Mouse (Mus musculus): ENCODE measurements around the gene Msh5. TPM values are rescaled to one million over a fixed set of nuclear protein-coding genes. Genes with fewer than 3 reads are reported as not detected.
"Not testable (repeated sequence)": the region's sequence is repeated elsewhere in the genome, so short reads cannot be mapped to it uniquely, and the experiment has no call there.

Msh5 gene
- polyA plus RNA-seq, 1 experiment = 2.2 TPM

DNA sequence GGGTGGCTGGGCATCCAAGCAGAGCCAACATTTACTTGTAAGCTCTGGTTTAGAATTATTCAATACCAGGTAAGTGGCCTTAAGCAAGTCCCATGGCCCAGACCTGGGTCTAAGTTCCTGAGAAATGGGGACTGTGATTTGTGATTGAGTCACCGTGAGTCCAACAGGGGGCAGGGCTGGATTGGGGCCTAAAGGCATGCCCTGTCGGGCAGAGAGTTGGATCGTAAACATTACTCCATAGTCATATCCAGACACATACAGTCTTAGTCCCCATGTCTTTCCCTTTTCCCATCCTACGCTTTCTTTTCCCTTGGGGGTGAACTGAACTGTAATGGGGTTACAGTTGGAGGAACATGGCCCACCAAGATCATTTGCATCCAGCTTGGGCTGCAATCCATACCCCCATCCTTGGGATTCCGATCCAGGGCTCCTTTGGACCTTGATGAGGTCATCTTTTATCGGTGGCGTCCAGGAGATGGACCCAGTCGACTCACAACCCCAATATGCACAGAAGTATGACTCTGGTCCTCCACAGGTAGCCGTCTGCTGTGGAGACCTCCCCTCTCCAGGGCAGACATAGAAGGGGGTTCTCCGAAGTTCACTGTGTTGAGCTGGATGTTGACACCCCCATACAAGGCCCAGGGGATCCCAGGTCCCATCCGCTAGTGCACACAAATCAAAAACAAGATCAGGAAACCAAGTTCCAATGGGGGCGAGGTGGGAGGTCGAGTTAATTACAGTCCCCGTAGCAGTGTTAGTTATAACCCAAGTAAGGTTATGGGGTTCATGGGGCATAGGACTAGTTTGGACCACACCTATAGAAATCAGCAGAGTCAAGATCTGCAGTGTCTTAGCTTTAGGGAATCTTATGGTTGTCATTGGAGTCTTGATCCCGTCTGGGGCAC is 47.8 kb downstream of the Msh5 start:
- TF ChIP-seq POLR2A (IDR thresholded peaks at IDR 0.05; ENCODE audit: low read depth, low read length) (no peak), CTCF (IDR thresholded peaks at IDR 0.05; ENCODE audit: extremely low read depth, insufficient read length, insufficient replicate concordance, low read depth, low read length) (no peak)
- Histone ChIP-seq H3K27me3 (ENCODE audit: control insufficient read depth, insufficient read depth, low read length) (no peaks in the 10 kb centered on the region), H3K4me3 (ENCODE audit: low read depth, low read length) (peak overlapping the region; percentile 61), H3K27ac (ENCODE audit: insufficient read depth, low read depth, low read length) (peak overlapping the region; percentile 86), H3K36me3 (ENCODE audit: control insufficient read depth, insufficient read depth, low read length) (0 out of 2 replicates have a peak, but pooled peaks cover 1% of the 10 kb centered on the region), H3K4me1 (ENCODE audit: control insufficient read depth, insufficient read depth, insufficient read length, low read length) (peaks cover 13% of the 10 kb centered on the region)
- 34% methylated on average over 15 of the region's 15 CpGs for WGBS

- H3K27ac ChIP-seq (ENCODE audit: insufficient read depth, low read depth, low read length) = no peak overlapping the region
- TF ChIP-seq POLR2A (IDR thresholded peaks at IDR 0.05; ENCODE audit: low read depth, low read length) = no peak
- no peak for TF ChIP-seq CTCF (IDR thresholded peaks at IDR 0.05; ENCODE audit: extremely low read depth, insufficient read length, insufficient replicate concordance, low read depth, low read length)
- H3K36me3 ChIP-seq (ENCODE audit: control insufficient read depth, insufficient read depth, low read length) = 0 out of 2 replicates have a peak, but pooled peaks cover 1% of the 10 kb centered on the region
- H3K27me3 ChIP-seq (ENCODE audit: control insufficient read depth, insufficient read depth, low read length) = no peaks in the 10 kb centered on the region
- H3K4me1 ChIP-seq (ENCODE audit: control insufficient read depth, insufficient read depth, insufficient read length, low read length) = peaks cover 5% of the 10 kb centered on the region
- H3K4me3 ChIP-seq (ENCODE audit: low read depth, low read length) = peak overlapping the region; percentile 21; the same call in 1 of the 2 replicates
- 64% methylated on average over 5 of the region's 5 CpGs for WGBS
These were observed 49.4 kb downstream of the Msh5 start for GRCm38 (mm10) chr17:34997142-34997483.

DNA sequence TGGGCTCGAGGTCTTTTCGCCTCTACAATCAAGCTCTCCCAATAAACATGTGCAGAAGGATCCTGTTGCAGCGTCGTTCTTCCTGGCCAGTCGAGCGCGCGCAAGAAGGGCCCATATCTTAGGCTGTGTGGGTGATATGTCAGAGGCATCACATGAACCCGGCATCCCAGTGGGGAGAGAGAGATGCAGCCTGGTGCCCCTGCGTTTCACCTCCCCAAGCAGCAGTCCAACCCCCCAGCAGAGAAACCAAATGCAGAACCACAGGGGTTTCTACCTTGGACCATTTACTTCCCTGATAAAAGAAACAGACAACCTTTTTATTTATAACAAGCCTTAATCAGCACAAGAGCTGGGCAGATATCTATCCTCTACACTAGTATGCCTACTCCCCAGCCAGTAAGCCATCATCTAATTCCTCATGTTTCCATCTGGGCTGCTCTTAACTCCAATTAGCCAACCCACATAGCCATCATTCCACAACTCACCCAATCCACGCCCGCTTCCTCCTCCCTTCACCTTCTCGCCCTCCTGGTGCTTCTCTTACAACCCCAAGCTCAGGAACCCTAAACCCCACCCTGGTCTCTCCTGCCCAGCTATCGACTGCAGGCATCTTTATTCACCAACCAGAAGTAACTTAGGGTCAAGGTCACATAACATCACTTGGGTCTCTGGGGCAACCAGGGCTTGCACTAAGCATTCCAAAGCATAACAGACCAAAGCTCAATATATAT is 50.0 kb downstream of the Msh5 start:
- TF ChIP-seq CTCF (IDR thresholded peaks at IDR 0.05; ENCODE audit: extremely low read depth, insufficient read length, insufficient replicate concordance, low read depth, low read length) (no peak), POLR2A (IDR thresholded peaks at IDR 0.05; ENCODE audit: low read depth, low read length) (no peak)
- H3K4me1 ChIP-seq (ENCODE audit: control insufficient read depth, insufficient read depth, insufficient read length, low read length) = peaks cover 5% of the 10 kb centered on the region

GRCm38 (mm10) chr17:34995927-34996326 is 50.6 kb downstream of the Msh5 start:
- not testable (repeated sequence) for H3K27me3 ChIP-seq (ENCODE audit: control insufficient read depth, insufficient read depth, low read length); H3K4me3 ChIP-seq (ENCODE audit: low read depth, low read length); H3K36me3 ChIP-seq (ENCODE audit: control insufficient read depth, insufficient read depth, low read length); H3K27ac ChIP-seq (ENCODE audit: insufficient read depth, low read depth, low read length); H3K4me1 ChIP-seq (ENCODE audit: control insufficient read depth, insufficient read depth, insufficient read length, low read length)
- WGBS = 86% methylated on average over 4 of the region's 4 CpGs

More for the DNA sequence above, 50.0 kb downstream of the Msh5 start:
- Histone ChIP-seq H3K36me3 (ENCODE audit: control insufficient read depth, insufficient read depth, low read length) (0 out of 2 replicates have a peak, but pooled peaks cover 1% of the 10 kb centered on the region), H3K27me3 (ENCODE audit: control insufficient read depth, insufficient read depth, low read length) (no peaks in the 10 kb centered on the region), H3K27ac (ENCODE audit: insufficient read depth, low read depth, low read length) (no peak overlapping the region), H3K4me3 (ENCODE audit: low read depth, low read length) (peak overlapping the region; percentile 14)
- WGBS = 76% methylated on average over 13 of the region's 14 CpGs

GRCm38 (mm10) chr17:34995192-34995591 is 51.4 kb downstream of the Msh5 start:
- H3K36me3 ChIP-seq (ENCODE audit: control insufficient read depth, insufficient read depth, low read length); H3K4me3 ChIP-seq (ENCODE audit: low read depth, low read length); H3K4me1 ChIP-seq (ENCODE audit: control insufficient read depth, insufficient read depth, insufficient read length, low read length); H3K27ac ChIP-seq (ENCODE audit: insufficient read depth, low read depth, low read length); H3K27me3 ChIP-seq (ENCODE audit: control insufficient read depth, insufficient read depth, low read length): not testable (repeated sequence)
- 50% methylated on average over 4 of the region's 4 CpGs for WGBS

DNA sequence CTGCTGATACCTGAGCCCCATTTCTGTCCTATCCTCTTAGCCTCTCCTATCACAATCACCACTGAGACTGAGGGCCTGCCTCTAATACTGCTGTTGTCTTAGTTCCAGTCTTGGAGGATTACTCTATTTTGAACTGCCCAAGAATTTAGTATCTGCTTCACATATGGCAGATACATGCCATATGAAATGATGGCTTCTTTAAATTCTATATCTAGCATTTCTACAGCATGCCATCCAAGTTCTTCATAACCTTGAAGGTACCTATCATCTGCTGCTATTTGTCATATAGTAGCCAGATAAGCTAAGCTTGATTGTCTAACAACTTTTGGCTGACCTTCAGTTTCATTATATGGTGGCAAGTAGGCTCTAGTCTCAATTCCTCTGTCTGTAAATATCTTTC is 51.8 kb downstream of the Msh5 start:
- Histone ChIP-seq H3K4me3 (ENCODE audit: low read depth, low read length) (no peak overlapping the region), H3K27me3 (ENCODE audit: control insufficient read depth, insufficient read depth, low read length) (no peaks in the 10 kb centered on the region), H3K27ac (ENCODE audit: insufficient read depth, low read depth, low read length) (no peak overlapping the region), H3K4me1 (ENCODE audit: control insufficient read depth, insufficient read depth, insufficient read length, low read length) (peaks cover 5% of the 10 kb centered on the region), H3K36me3 (ENCODE audit: control insufficient read depth, insufficient read depth, low read length) (0 out of 2 replicates have a peak, but pooled peaks cover 3% of the 10 kb centered on the region)
- TF ChIP-seq CTCF (IDR thresholded peaks at IDR 0.05; ENCODE audit: extremely low read depth, insufficient read length, insufficient replicate concordance, low read depth, low read length) (no peak), POLR2A (IDR thresholded peaks at IDR 0.05; ENCODE audit: low read depth, low read length) (no peak)

DNA sequence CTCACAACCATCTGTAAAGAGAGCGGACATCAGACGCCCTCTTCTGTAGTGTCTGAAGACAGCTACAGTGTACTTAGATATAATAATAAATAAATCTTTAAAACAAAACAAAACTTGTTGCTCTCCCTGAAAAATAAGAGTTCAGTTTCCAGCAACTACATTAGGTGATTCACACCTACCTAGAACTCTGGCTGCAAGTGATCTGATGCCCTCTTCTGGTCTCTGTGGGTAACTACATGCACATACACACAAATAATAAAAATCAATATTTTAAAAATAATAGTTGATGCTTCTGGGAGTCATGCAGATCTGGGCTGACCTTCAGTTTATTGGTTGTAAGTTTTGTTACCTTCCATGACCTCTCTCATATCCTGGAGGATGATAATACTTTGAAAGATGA is 62.3 kb downstream of the Msh5 start:
- Histone ChIP-seq H3K27me3 (ENCODE audit: control insufficient read depth, insufficient read depth, low read length) (no peaks in the 10 kb centered on the region), H3K4me1 (ENCODE audit: control insufficient read depth, insufficient read depth, insufficient read length, low read length) (peaks cover 4% of the 10 kb centered on the region; the same call in 1 of the 2 replicates), H3K4me3 (ENCODE audit: low read depth, low read length) (no peak overlapping the region), H3K36me3 (ENCODE audit: control insufficient read depth, insufficient read depth, low read length) (peaks cover 16% of the 10 kb centered on the region), H3K27ac (ENCODE audit: insufficient read depth, low read depth, low read length) (no peak overlapping the region)
- 72% methylated on average over 2 of the region's 2 CpGs for WGBS
- no peak for TF ChIP-seq CTCF (IDR thresholded peaks at IDR 0.05; ENCODE audit: extremely low read depth, insufficient read length, insufficient replicate concordance, low read depth, low read length)
- no peak for TF ChIP-seq POLR2A (IDR thresholded peaks at IDR 0.05; ENCODE audit: low read depth, low read length)
